Mouse (Mus musculus) intestine, embryonic 16.5 days (tissue): ENCODE measurements around the gene Twistnb. TPM values are rescaled to one million over a fixed set of nuclear protein-coding genes. Genes with fewer than 3 reads are reported as not detected.

Source experiments
- ATAC-seq: fragments of 200-750 bp; cut with Nextera tagmentation; 2 replicates; pipeline ENCODE4 v1.8.0; 2017; ENCODE audit warnings: moderate TSS enrichment, moderate library complexity
- H3K27ac ChIP-seq: fragments of 300-500 bp; sonication (generic); 2 replicates; pipeline ENCODE4 v1.5.1; 2014; ENCODE audit warnings: mild to moderate bottlenecking, low read length
- H3K27me3 ChIP-seq: fragments of 300-500 bp; sonication (generic); replicated peaks from 2 replicates; pipeline ENCODE4 v1.6.1; 2014; ENCODE audit warnings: low read length, control low read depth, mixed read lengths; ENCODE audit not compliant: control insufficient read depth, insufficient read depth
- H3K36me3 ChIP-seq: fragments of 300-500 bp; sonication (generic); 2 replicates; pipeline ENCODE4 v1.6.1; 2014; ENCODE audit warnings: low read length, control low read depth; ENCODE audit not compliant: control insufficient read depth, insufficient read depth
- H3K4me1 ChIP-seq: fragments of 300-500 bp; sonication (generic); 2 replicates; pipeline ENCODE4 v1.6.1; 2014; ENCODE audit warnings: low read length, control low read depth, mixed read lengths; ENCODE audit not compliant: control insufficient read depth, insufficient read depth
- H3K4me2 ChIP-seq: fragments of 300-500 bp; sonication (generic); 2 replicates; pipeline ENCODE4 v1.6.1; 2014; ENCODE audit warnings: low read depth, low read length, control low read depth
- H3K4me3 ChIP-seq: fragments of 300-500 bp; sonication (generic); 2 replicates; pipeline ENCODE4 v1.5.1; 2014; ENCODE audit warnings: mild to moderate bottlenecking, low read length
- H3K9ac ChIP-seq: fragments of 300-500 bp; sonication (generic); 2 replicates; pipeline ENCODE4 v1.6.1; 2014; ENCODE audit warnings: low read depth, low read length
- H3K9me3 ChIP-seq: fragments of 300-500 bp; sonication (generic); 2 replicates; pipeline ENCODE4 v1.6.1; 2016; ENCODE audit warnings: low read length, control low read depth; ENCODE audit not compliant: control insufficient read depth
- WGBS: fragments of 180-500 bp; shearing (Covaris S2); extraction: QIAGEN DNeasy Blood & Tissue Kit; methylation state at CpG from one replicate; pipeline ENCODE4 v1.1.7; 2014; 5-methylcytosine and 5-hydroxymethylcytosine counted together
- polyA plus RNA-seq: library from polyadenylated mRNA; unstranded; fragments of >200 nt; fragmentation: Nextera tagmentation; extraction: Ambion mirVana; gene quantifications from 2 replicates; pipeline ENCODE4 v1.2.1, GENCODE M21; 2015

Twistnb gene
- polyA plus RNA-seq, 1 experiment from 2014 or later, result 48.2 TPM

- 29% methylated on average over 3 of the region's 3 CpGs for WGBS
- no peaks in the 10 kb centered on the region for H3K4me1 ChIP-seq
- no peaks in the 10 kb centered on the region for H3K9me3 ChIP-seq
- H3K36me3 ChIP-seq, result no peaks in the 10 kb centered on the region
- ATAC-seq, result 0 out of 2 replicates have a peak, but pooled peaks have one; percentile 25
- no peak overlapping the region for H3K27ac ChIP-seq
- no peaks in the 10 kb centered on the region for H3K27me3 ChIP-seq
- H3K4me2 ChIP-seq, result no peak overlapping the region
- no peak overlapping the region for H3K9ac ChIP-seq
- H3K4me3 ChIP-seq, result no peak overlapping the region
These were observed 5.1 kb upstream of the Twistnb start for GRCm38 (mm10) chr12:33424329-33424728.

- no peak for ATAC-seq
- 36% methylated on average over 3 of the region's 3 CpGs for WGBS
These were observed 2.1 kb upstream of the Twistnb start for GRCm38 (mm10) chr12:33427293-33427692.

GRCm38 (mm10) chr12:33427726-33428125 is 1.7 kb upstream of the Twistnb start:
- Histone ChIP-seq H3K27me3 (no peaks in the 10 kb centered on the region), H3K27ac (no peak overlapping the region), H3K36me3 (no peaks in the 10 kb centered on the region), H3K4me1 (peaks cover 3% of the 10 kb centered on the region; the same call in 1 of the 2 replicates), H3K9me3 (no peaks in the 10 kb centered on the region), H3K9ac (no peak overlapping the region), H3K4me2 (no peak overlapping the region), H3K4me3 (no peak overlapping the region)
- WGBS, result 66% methylated on average over 2 of the region's 2 CpGs
- no peak for ATAC-seq

More at GRCm38 (mm10) chr12:33427293-33427692, 2.1 kb upstream of the Twistnb start:
- no peak overlapping the region for H3K27ac ChIP-seq
- no peak overlapping the region for H3K4me3 ChIP-seq
- H3K4me2 ChIP-seq, result no peak overlapping the region
- no peaks in the 10 kb centered on the region for H3K27me3 ChIP-seq
- H3K4me1 ChIP-seq, result peaks cover 3% of the 10 kb centered on the region; the same call in 1 of the 2 replicates
- H3K9ac ChIP-seq, result no peak overlapping the region
- no peaks in the 10 kb centered on the region for H3K9me3 ChIP-seq
- H3K36me3 ChIP-seq, result no peaks in the 10 kb centered on the region

GRCm38 (mm10) chr12:33433812-33434211 is 4.4 kb downstream of the Twistnb start:
- H3K27me3 ChIP-seq, result no peaks in the 10 kb centered on the region
- H3K4me1 ChIP-seq, result peaks cover 3% of the 10 kb centered on the region; the same call in 1 of the 2 replicates
- no peak overlapping the region for H3K4me3 ChIP-seq
- H3K27ac ChIP-seq, result no peak overlapping the region
- 0 out of 2 replicates have a peak, but pooled peaks cover 2% of the 10 kb centered on the region for H3K36me3 ChIP-seq
- H3K9ac ChIP-seq, result no peak overlapping the region
- H3K4me2 ChIP-seq, result no peak overlapping the region
- WGBS, result 61% methylated on average over 9 of the region's 9 CpGs
- no peak for ATAC-seq
- H3K9me3 ChIP-seq, result no peaks in the 10 kb centered on the region

- Histone ChIP-seq H3K4me3 (no peak overlapping the region), H3K4me1 (peaks cover 3% of the 10 kb centered on the region; the same call in 1 of the 2 replicates), H3K27ac (no peak overlapping the region), H3K9ac (no peak overlapping the region), H3K9me3 (no peaks in the 10 kb centered on the region), H3K4me2 (no peak overlapping the region), H3K36me3 (0 out of 2 replicates have a peak, but pooled peaks cover 2% of the 10 kb centered on the region), H3K27me3 (no peaks in the 10 kb centered on the region)
- 96% methylated on average over 4 of the region's 4 CpGs for WGBS
- no peak for ATAC-seq
These were observed 5.3 kb downstream of the Twistnb start for GRCm38 (mm10) chr12:33434758-33435157.

GRCm38 (mm10) chr12:33455418-33455817 is 26.0 kb downstream of the Twistnb start:
- Histone ChIP-seq H3K27ac (no peak overlapping the region), H3K9ac (no peak overlapping the region), H3K27me3 (no peaks in the 10 kb centered on the region), H3K9me3 (no peaks in the 10 kb centered on the region), H3K4me2 (no peak overlapping the region), H3K4me3 (no peak overlapping the region), H3K4me1 (no peaks in the 10 kb centered on the region), H3K36me3 (no peaks in the 10 kb centered on the region)
- no peak for ATAC-seq
- 81% methylated on average over 7 of the region's 7 CpGs for WGBS

- Histone ChIP-seq H3K36me3 (no peaks in the 10 kb centered on the region), H3K4me2 (no peak overlapping the region), H3K9ac (no peak overlapping the region), H3K4me3 (no peak overlapping the region), H3K27me3 (no peaks in the 10 kb centered on the region), H3K4me1 (no peaks in the 10 kb centered on the region), H3K9me3 (no peaks in the 10 kb centered on the region), H3K27ac (no peak overlapping the region)
- WGBS, result 48% methylated on average over 5 of the region's 5 CpGs
- no peak for ATAC-seq
These were observed 26.8 kb downstream of the Twistnb start for GRCm38 (mm10) chr12:33456242-33456641.

GRCm38 (mm10) chr12:33480975-33481374 is 51.5 kb downstream of the Twistnb start:
- Histone ChIP-seq H3K4me1 (no peaks in the 10 kb centered on the region), H3K4me3 (no peak overlapping the region), H3K4me2 (no peak overlapping the region), H3K36me3 (no peaks in the 10 kb centered on the region), H3K27me3 (no peaks in the 10 kb centered on the region), H3K27ac (no peak overlapping the region), H3K9me3 (no peaks in the 10 kb centered on the region), H3K9ac (no peak overlapping the region)
- WGBS, result 24% methylated on average over 5 of the region's 5 CpGs
- ATAC-seq, result no peak

GRCm38 (mm10) chr12:33482931-33483330 is 53.5 kb downstream of the Twistnb start:
- no peaks in the 10 kb centered on the region for H3K27me3 ChIP-seq
- H3K9ac ChIP-seq, result no peak overlapping the region
- no peak overlapping the region for H3K4me2 ChIP-seq
- ATAC-seq, result no peak
- no peaks in the 10 kb centered on the region for H3K36me3 ChIP-seq
- H3K9me3 ChIP-seq, result no peaks in the 10 kb centered on the region
- WGBS, result 90% methylated on average over 2 of the region's 2 CpGs
- H3K27ac ChIP-seq, result no peak overlapping the region
- H3K4me1 ChIP-seq, result no peaks in the 10 kb centered on the region
- no peak overlapping the region for H3K4me3 ChIP-seq
